Mouse (Mus musculus) heart, embryonic 16.5 days (tissue): ENCODE data around the gene Ttc30a2. TPM values are rescaled to one million over a fixed set of nuclear protein-coding genes. Genes with fewer than 3 reads are reported as not detected.
"Not testable (repeated sequence)": the region's sequence is repeated elsewhere in the genome, so short reads cannot be mapped to it uniquely, and the experiment has no call there.

ENCODE experiments used
- ATAC-seq: fragments of 200-750 bp; cut with Nextera tagmentation; replicated peaks from 2 replicates; pipeline ENCODE4 v1.8.0; 2017; ENCODE audit warnings: moderate number of reproducible peaks; ENCODE audit not compliant: insufficient read depth, low FRiP score; ENCODE audit errors: extremely low read depth
- H3K27ac ChIP-seq: fragments of 300-500 bp; sonication (generic); 2 replicates; pipeline ENCODE4 v1.5.1; 2014; ENCODE audit warnings: mild to moderate bottlenecking, low read length, control low read depth, moderate library complexity
- H3K27me3 ChIP-seq: fragments of 300-500 bp; sonication (generic); 2 replicates; pipeline ENCODE4 v1.6.1; 2014; ENCODE audit warnings: low read length, mixed read lengths; ENCODE audit not compliant: control insufficient read depth, insufficient read depth
- H3K36me3 ChIP-seq: fragments of 300-500 bp; sonication (generic); 2 replicates; pipeline ENCODE4 v1.6.1; 2014; ENCODE audit not compliant: control insufficient read depth, insufficient read depth
- H3K4me1 ChIP-seq: fragments of 300-500 bp; sonication (generic); 2 replicates; pipeline ENCODE4 v1.6.1; 2014; ENCODE audit warnings: low read length, mixed read lengths; ENCODE audit not compliant: control insufficient read depth, insufficient read depth
- H3K4me2 ChIP-seq: fragments of 300-500 bp; sonication (generic); 2 replicates; pipeline ENCODE4 v1.6.1; 2014; ENCODE audit warnings: low read depth, mild to moderate bottlenecking, control low read depth, low read length
- H3K4me3 ChIP-seq: fragments of 300-500 bp; sonication (generic); 2 replicates; pipeline ENCODE4 v1.5.1; 2014; ENCODE audit warnings: mild to moderate bottlenecking, control low read depth, low read length
- H3K9ac ChIP-seq: fragments of 300-500 bp; sonication (generic); 2 replicates; pipeline ENCODE4 v1.6.1; 2014; ENCODE audit warnings: low read length, control low read depth
- H3K9me3 ChIP-seq: fragments of 300-500 bp; sonication (generic); replicated peaks from 2 replicates; pipeline ENCODE4 v1.6.1; 2016; ENCODE audit warnings: low read length; ENCODE audit not compliant: control insufficient read depth
- WGBS: fragments of 180-500 bp; shearing (Covaris S2); extraction: QIAGEN DNeasy Blood & Tissue Kit; methylation state at CpG from one replicate; pipeline ENCODE4 v1.1.7; 2014; 5-methylcytosine and 5-hydroxymethylcytosine counted together
- polyA plus RNA-seq: library from polyadenylated mRNA; unstranded; fragments of >200 nt; fragmentation: Nextera tagmentation; extraction: Ambion mirVana; gene quantifications from 2 replicates; pipeline ENCODE4 v1.2.1, GENCODE M21; 2015

Gene Ttc30a2
- polyA plus RNA-seq, 1 experiment from 2014 or later, result 1.4 TPM

DNA sequence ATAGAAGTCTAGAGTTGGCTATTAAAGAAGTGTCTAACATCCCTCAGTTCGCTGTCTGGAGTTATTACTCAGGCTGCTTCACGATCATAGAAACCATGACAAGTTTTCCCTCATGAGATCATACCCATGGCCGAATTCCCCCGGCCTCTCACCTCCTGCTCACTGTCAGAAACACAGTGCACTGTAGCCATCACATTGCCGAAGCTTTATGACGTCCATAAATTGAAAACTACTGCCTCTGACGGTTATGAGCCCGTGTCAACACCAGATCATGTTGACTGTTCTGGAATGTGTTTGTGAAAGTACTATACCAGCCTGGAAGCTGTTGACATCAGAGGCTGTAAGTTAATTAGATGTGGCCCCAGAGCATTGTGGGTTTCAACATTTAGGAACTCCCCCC, 27.3 kb downstream of the Ttc30a2 start:
- Histone ChIP-seq H3K36me3 (no peaks in the 10 kb centered on the region), H3K27me3 (no peaks in the 10 kb centered on the region), H3K4me1 (no peaks in the 10 kb centered on the region), H3K9ac (no peak overlapping the region), H3K27ac (no peak overlapping the region), H3K4me2 (no peak overlapping the region), H3K4me3 (no peak overlapping the region), H3K9me3 (no peaks in the 10 kb centered on the region)
- 67% methylated on average over 8 of the region's 8 CpGs for WGBS
- no peak for ATAC-seq

- peak within 1 kb of the TSS; percentile 61 for H3K4me3 ChIP-seq
- H3K27ac ChIP-seq, result peak within 1 kb of the TSS; percentile 71
- H3K4me2 ChIP-seq, result peak within 1 kb of the TSS; percentile 69
- no peaks in the 10 kb centered on the region; the same call in 1 of the 2 replicates for H3K27me3 ChIP-seq
- peaks cover 7% of the 10 kb centered on the region; the same call in 1 of the 2 replicates for H3K4me1 ChIP-seq
- peak within 1 kb of the TSS; percentile 64 for H3K9ac ChIP-seq
- no peaks in the 10 kb centered on the region for H3K36me3 ChIP-seq
- WGBS, result 4% methylated on average over 34 of the region's 42 CpGs
- peak; percentile 77 for ATAC-seq
- no peaks in the 10 kb centered on the region for H3K9me3 ChIP-seq
Measured at GRCm38 (mm10) chr2:75938117-75939063, 39.6 kb downstream of the Ttc30a2 start, which contains the start of gene Ttc30b. Gene Ttc30b (minus strand): TSS chr2:75938585.

- WGBS, result 66% methylated on average over 16 of the region's 17 CpGs
- peak overlapping the region; percentile 61 for H3K4me3 ChIP-seq
- peak overlapping the region; percentile 64 for H3K9ac ChIP-seq
- not testable (repeated sequence) for H3K27ac ChIP-seq, H3K4me1 ChIP-seq, H3K9me3 ChIP-seq, ATAC-seq, H3K36me3 ChIP-seq, H3K27me3 ChIP-seq
- H3K4me2 ChIP-seq, result peak overlapping the region; percentile 69
Measured at GRCm38 (mm10) chr2:75937520-75938116, 40.4 kb downstream of the Ttc30a2 start.

- 81% methylated on average over 2 of the region's 2 CpGs for WGBS
- not testable (repeated sequence) for H3K4me2 ChIP-seq, H3K9me3 ChIP-seq, H3K9ac ChIP-seq, H3K4me3 ChIP-seq, H3K27ac ChIP-seq, H3K27me3 ChIP-seq, H3K4me1 ChIP-seq, ATAC-seq, H3K36me3 ChIP-seq
Measured at GRCm38 (mm10) chr2:75936685-75937084, 41.3 kb downstream of the Ttc30a2 start.

DNA sequence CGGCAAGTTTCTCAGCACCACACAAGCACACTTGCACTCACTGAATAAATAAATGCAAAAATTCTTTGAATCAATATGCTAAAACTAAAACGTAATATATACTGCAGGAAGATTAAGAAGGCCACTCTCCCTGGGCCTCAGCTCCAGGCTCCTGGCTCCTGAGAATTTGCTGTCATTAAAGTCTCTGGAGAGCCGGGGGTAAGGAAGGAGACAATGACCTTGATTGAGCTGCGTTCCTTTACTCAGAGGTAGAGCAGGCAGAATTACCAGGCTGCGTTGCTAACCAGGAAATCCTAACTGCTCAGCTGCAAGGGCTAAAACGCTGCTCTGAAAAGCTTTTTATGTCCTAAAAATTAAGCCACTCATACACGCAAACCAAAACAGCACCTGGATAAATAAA, 44.4 kb downstream of the Ttc30a2 start:
- Histone ChIP-seq H3K27ac (peak overlapping the region; percentile 21), H3K4me1 (peaks cover 10% of the 10 kb centered on the region), H3K9ac (peak overlapping the region; percentile 12; the same call in 1 of the 2 replicates), H3K9me3 (no peaks in the 10 kb centered on the region), H3K27me3 (no peaks in the 10 kb centered on the region), H3K4me3 (no peak overlapping the region), H3K36me3 (peaks cover 2% of the 10 kb centered on the region; the same call in 1 of the 2 replicates), H3K4me2 (no peak overlapping the region; the same call in 1 of the 2 replicates)
- ATAC-seq, result no peak
- 24% methylated on average over 7 of the region's 7 CpGs for WGBS

DNA sequence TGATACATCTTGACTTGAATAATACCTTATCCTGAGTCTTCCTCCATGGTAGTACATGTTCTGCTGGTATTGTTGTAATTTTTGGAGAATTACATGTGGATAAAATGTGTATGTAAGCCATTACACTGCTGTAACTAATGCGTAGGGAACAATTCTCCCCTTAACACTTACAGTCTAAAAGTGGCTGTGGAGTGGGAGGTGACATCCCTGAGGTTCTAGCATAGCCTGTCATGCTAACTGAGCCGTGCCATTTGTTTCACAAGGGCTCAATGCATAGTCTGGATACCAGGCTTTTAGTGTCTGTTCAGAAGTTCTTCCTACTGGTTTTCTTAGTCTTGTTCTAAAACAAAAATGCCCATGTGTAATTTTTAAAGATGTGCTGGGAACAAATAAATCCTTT, 47.0 kb downstream of the Ttc30a2 start:
- H3K27ac ChIP-seq, result no peak overlapping the region
- H3K4me1 ChIP-seq, result peaks cover 8% of the 10 kb centered on the region
- 74% methylated on average over 2 of the region's 2 CpGs for WGBS
- peaks cover 2% of the 10 kb centered on the region; the same call in 1 of the 2 replicates for H3K36me3 ChIP-seq
- no peaks in the 10 kb centered on the region for H3K27me3 ChIP-seq
- no peak overlapping the region for H3K4me2 ChIP-seq
- no peaks in the 10 kb centered on the region for H3K9me3 ChIP-seq
- no peak for ATAC-seq
- H3K9ac ChIP-seq, result no peak overlapping the region
- H3K4me3 ChIP-seq, result no peak overlapping the region

DNA sequence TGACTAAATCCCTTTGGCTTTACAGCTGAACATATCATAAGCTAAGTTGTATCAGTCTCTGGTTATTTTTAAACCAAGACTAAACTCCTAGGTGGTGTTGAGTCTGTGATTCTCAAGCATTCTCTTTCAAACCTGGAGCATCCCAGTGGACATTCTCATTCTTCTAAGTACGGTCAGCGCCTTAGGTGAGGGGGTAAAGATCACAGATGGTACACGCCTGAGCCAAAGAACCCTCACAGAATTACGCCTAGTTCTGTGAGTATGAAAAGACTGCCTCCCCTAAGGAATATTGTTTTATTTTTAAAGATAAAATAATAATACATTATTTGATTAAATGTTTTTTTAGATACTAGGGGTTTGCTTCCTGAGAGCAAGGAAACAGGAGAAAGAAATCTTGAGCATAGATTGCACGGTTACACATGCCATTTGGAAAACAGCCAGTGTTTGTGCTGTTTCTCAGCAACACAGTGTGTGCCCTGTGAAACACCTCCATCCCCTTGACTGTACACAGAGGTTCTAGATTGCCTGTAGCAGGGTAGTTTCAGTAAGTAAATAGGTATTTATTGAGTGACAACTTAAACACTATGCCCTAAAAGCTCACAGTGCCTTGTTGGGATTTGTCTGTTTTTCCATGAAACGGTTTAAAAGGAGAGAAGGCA, 48.1 kb downstream of the Ttc30a2 start:
- H3K4me2 ChIP-seq, result no peak overlapping the region
- no peaks in the 10 kb centered on the region for H3K27me3 ChIP-seq
- 80% methylated on average over 6 of the region's 6 CpGs for WGBS
- H3K9me3 ChIP-seq, result no peaks in the 10 kb centered on the region
- no peak overlapping the region for H3K9ac ChIP-seq
- H3K27ac ChIP-seq, result no peak overlapping the region
- H3K4me3 ChIP-seq, result no peak overlapping the region
- ATAC-seq, result no peak
- peaks cover 8% of the 10 kb centered on the region for H3K4me1 ChIP-seq
- H3K36me3 ChIP-seq, result peaks cover 4% of the 10 kb centered on the region

DNA sequence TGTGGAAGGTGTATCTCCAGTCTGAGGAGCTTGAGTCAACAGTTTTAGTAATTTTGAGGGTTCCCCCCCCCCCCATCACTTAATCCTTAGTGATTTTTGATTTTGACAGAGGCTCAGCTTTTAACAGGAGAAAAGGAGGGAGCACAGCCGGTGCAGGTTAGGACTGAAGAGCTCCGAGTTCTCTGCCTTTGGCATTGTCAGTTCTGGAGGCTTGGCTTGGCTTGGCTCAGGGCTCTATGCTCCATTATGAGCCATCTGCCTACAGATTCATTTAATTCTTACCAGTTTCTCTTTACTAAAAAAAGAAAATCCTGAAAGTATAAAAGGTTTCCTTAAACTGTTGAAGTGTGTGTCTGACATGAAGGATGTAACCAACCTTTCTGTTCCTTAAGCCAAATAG, 48.8 kb downstream of the Ttc30a2 start:
- H3K27me3 ChIP-seq, result no peaks in the 10 kb centered on the region
- WGBS, result 95% methylated on average over 2 of the region's 2 CpGs
- H3K27ac ChIP-seq, result no peak overlapping the region
- no peak overlapping the region for H3K9ac ChIP-seq
- H3K4me3 ChIP-seq, result no peak overlapping the region
- no peak for ATAC-seq
- no peak overlapping the region for H3K4me2 ChIP-seq
- no peaks in the 10 kb centered on the region for H3K9me3 ChIP-seq
- peaks cover 7% of the 10 kb centered on the region for H3K4me1 ChIP-seq
- peaks cover 4% of the 10 kb centered on the region for H3K36me3 ChIP-seq
